Mouse (Mus musculus): ENCODE measurements around the gene Coro1c. TPM values are rescaled to one million over a fixed set of nuclear protein-coding genes. Genes with fewer than 3 reads are reported as not detected.

Gene Coro1c
- polyA plus RNA-seq, 1 experiment = 78.3 TPM

- Histone ChIP-seq H3K27me3 (ENCODE audit: control insufficient read depth, insufficient read depth, low read length) (no peaks in the 10 kb centered on the region), H3K27ac (ENCODE audit: control insufficient read depth, insufficient read depth, low read length) (no peak overlapping the region), H3K36me3 (ENCODE audit: control insufficient read depth, insufficient read depth, low read length) (peaks cover 7% of the 10 kb centered on the region; the same call in 1 of the 2 replicates), H3K4me3 (ENCODE audit: control insufficient read depth, insufficient read depth, low read length) (no peak overlapping the region), H3K4me1 (replicated peaks; ENCODE audit: control insufficient read depth, insufficient read depth, low read length) (0 out of 2 replicates have a peak, but pooled peaks cover 2% of the 10 kb centered on the region)
- TF ChIP-seq CTCF (IDR thresholded peaks at IDR 0.05; ENCODE audit: borderline replicate concordance, control insufficient read depth, extremely low read depth, insufficient read depth, low read length, poor library complexity) = no peak
- no peak for TF ChIP-seq POLR2A (IDR thresholded peaks at IDR 0.05; ENCODE audit: control insufficient read depth, extremely low read depth, insufficient read depth, low read length, poor library complexity)
- DNase-seq = no peak
- WGBS = 89% methylated on average over 3 of the region's 3 CpGs
These were observed 25.2 kb downstream of the Coro1c start for GRCm38 (mm10) chr5:113883384-113883771.

GRCm38 (mm10) chr5:113882566-113883383, 25.8 kb downstream of the Coro1c start:
- peaks cover 7% of the 10 kb centered on the region; the same call in 1 of the 2 replicates for H3K36me3 ChIP-seq (ENCODE audit: control insufficient read depth, insufficient read depth, low read length)
- DNase-seq = no peak
- TF ChIP-seq POLR2A (IDR thresholded peaks at IDR 0.05; ENCODE audit: control insufficient read depth, extremely low read depth, insufficient read depth, low read length, poor library complexity) (no peak), CTCF (IDR thresholded peaks at IDR 0.05; ENCODE audit: borderline replicate concordance, control insufficient read depth, extremely low read depth, insufficient read depth, low read length, poor library complexity) (no peak)
- H3K4me1 ChIP-seq (replicated peaks; ENCODE audit: control insufficient read depth, insufficient read depth, low read length) = 0 out of 2 replicates have a peak, but pooled peaks cover 2% of the 10 kb centered on the region
- H3K4me3 ChIP-seq (ENCODE audit: control insufficient read depth, insufficient read depth, low read length) = no peak overlapping the region
- WGBS = 80% methylated on average over 15 of the region's 15 CpGs
- H3K27ac ChIP-seq (ENCODE audit: control insufficient read depth, insufficient read depth, low read length) = no peak overlapping the region
- no peaks in the 10 kb centered on the region for H3K27me3 ChIP-seq (ENCODE audit: control insufficient read depth, insufficient read depth, low read length)

- no peak for DNase-seq
- Histone ChIP-seq H3K27me3 (ENCODE audit: control insufficient read depth, insufficient read depth, low read length) (no peaks in the 10 kb centered on the region), H3K36me3 (ENCODE audit: control insufficient read depth, insufficient read depth, low read length) (peaks cover 7% of the 10 kb centered on the region; the same call in 1 of the 2 replicates), H3K4me1 (replicated peaks; ENCODE audit: control insufficient read depth, insufficient read depth, low read length) (0 out of 2 replicates have a peak, but pooled peaks cover 5% of the 10 kb centered on the region), H3K4me3 (ENCODE audit: control insufficient read depth, insufficient read depth, low read length) (no peak overlapping the region), H3K27ac (ENCODE audit: control insufficient read depth, insufficient read depth, low read length) (no peak overlapping the region)
- WGBS = 98% methylated on average over 14 of the region's 14 CpGs
- TF ChIP-seq POLR2A (IDR thresholded peaks at IDR 0.05; ENCODE audit: control insufficient read depth, extremely low read depth, insufficient read depth, low read length, poor library complexity) = no peak
- TF ChIP-seq CTCF (IDR thresholded peaks at IDR 0.05; ENCODE audit: borderline replicate concordance, control insufficient read depth, extremely low read depth, insufficient read depth, low read length, poor library complexity) = no peak
These were observed 27.4 kb downstream of the Coro1c start for GRCm38 (mm10) chr5:113881136-113881535.

- Histone ChIP-seq H3K27ac (ENCODE audit: control insufficient read depth, insufficient read depth, low read length) (no peak overlapping the region), H3K36me3 (ENCODE audit: control insufficient read depth, insufficient read depth, low read length) (peaks cover 7% of the 10 kb centered on the region; the same call in 1 of the 2 replicates), H3K4me1 (replicated peaks; ENCODE audit: control insufficient read depth, insufficient read depth, low read length) (peaks cover 3% of the 10 kb centered on the region; the same call in 1 of the 2 replicates), H3K4me3 (ENCODE audit: control insufficient read depth, insufficient read depth, low read length) (no peak overlapping the region), H3K27me3 (ENCODE audit: control insufficient read depth, insufficient read depth, low read length) (no peaks in the 10 kb centered on the region)
- WGBS = 94% methylated on average over 17 of the region's 17 CpGs
- DNase-seq = no peak
- no peak for TF ChIP-seq CTCF (IDR thresholded peaks at IDR 0.05; ENCODE audit: borderline replicate concordance, control insufficient read depth, extremely low read depth, insufficient read depth, low read length, poor library complexity)
- no peak for TF ChIP-seq POLR2A (IDR thresholded peaks at IDR 0.05; ENCODE audit: control insufficient read depth, extremely low read depth, insufficient read depth, low read length, poor library complexity)
These were observed 29.5 kb downstream of the Coro1c start for GRCm38 (mm10) chr5:113878943-113879617.

GRCm38 (mm10) chr5:113877565-113877964, 31.0 kb downstream of the Coro1c start:
- Histone ChIP-seq H3K4me1 (replicated peaks; ENCODE audit: control insufficient read depth, insufficient read depth, low read length) (peaks cover 15% of the 10 kb centered on the region), H3K27me3 (ENCODE audit: control insufficient read depth, insufficient read depth, low read length) (no peaks in the 10 kb centered on the region), H3K36me3 (ENCODE audit: control insufficient read depth, insufficient read depth, low read length) (peaks cover 7% of the 10 kb centered on the region; the same call in 1 of the 2 replicates), H3K4me3 (ENCODE audit: control insufficient read depth, insufficient read depth, low read length) (no peak overlapping the region), H3K27ac (ENCODE audit: control insufficient read depth, insufficient read depth, low read length) (no peak overlapping the region)
- DNase-seq = no peak
- WGBS = 83% methylated on average over 3 of the region's 3 CpGs
- no peak for TF ChIP-seq POLR2A (IDR thresholded peaks at IDR 0.05; ENCODE audit: control insufficient read depth, extremely low read depth, insufficient read depth, low read length, poor library complexity)
- no peak for TF ChIP-seq CTCF (IDR thresholded peaks at IDR 0.05; ENCODE audit: borderline replicate concordance, control insufficient read depth, extremely low read depth, insufficient read depth, low read length, poor library complexity)

- Histone ChIP-seq H3K4me3 (ENCODE audit: control insufficient read depth, insufficient read depth, low read length) (no peak overlapping the region), H3K27ac (ENCODE audit: control insufficient read depth, insufficient read depth, low read length) (no peak overlapping the region), H3K36me3 (ENCODE audit: control insufficient read depth, insufficient read depth, low read length) (no peaks in the 10 kb centered on the region; the same call in 1 of the 2 replicates), H3K27me3 (ENCODE audit: control insufficient read depth, insufficient read depth, low read length) (no peaks in the 10 kb centered on the region), H3K4me1 (replicated peaks; ENCODE audit: control insufficient read depth, insufficient read depth, low read length) (peaks cover 28% of the 10 kb centered on the region)
- DNase-seq = no peak
- TF ChIP-seq POLR2A (IDR thresholded peaks at IDR 0.05; ENCODE audit: control insufficient read depth, extremely low read depth, insufficient read depth, low read length, poor library complexity) (no peak), CTCF (IDR thresholded peaks at IDR 0.05; ENCODE audit: borderline replicate concordance, control insufficient read depth, extremely low read depth, insufficient read depth, low read length, poor library complexity) (no peak)
- WGBS = 81% methylated on average over 7 of the region's 7 CpGs
These were observed 32.4 kb downstream of the Coro1c start for GRCm38 (mm10) chr5:113876176-113876575.

Measured in thymus, adult 2 months (tissue).